Mouse (Mus musculus): ENCODE measurements around the gene Klra6.
"Not testable (repeated sequence)": the region's sequence is repeated elsewhere in the genome, so short reads cannot be mapped to it uniquely, and the experiment has no call there.

The Klra6 gene

GRCm38 (mm10) chr6:130026854-130027253 is at the start of gene Klra6:
Gene Klra6, minus strand, starts transcription at chr6:130026954.
- CTCF ChIA-PET, result no interaction called here

GRCm38 (mm10) chr6:130067171-130067570 is 40.4 kb upstream of the Klra6 start, which contains the start of gene Klra4:
Gene Klra4, minus strand, starts transcription at chr6:130067271.
- CTCF ChIA-PET, result not testable (repeated sequence)

DNA sequence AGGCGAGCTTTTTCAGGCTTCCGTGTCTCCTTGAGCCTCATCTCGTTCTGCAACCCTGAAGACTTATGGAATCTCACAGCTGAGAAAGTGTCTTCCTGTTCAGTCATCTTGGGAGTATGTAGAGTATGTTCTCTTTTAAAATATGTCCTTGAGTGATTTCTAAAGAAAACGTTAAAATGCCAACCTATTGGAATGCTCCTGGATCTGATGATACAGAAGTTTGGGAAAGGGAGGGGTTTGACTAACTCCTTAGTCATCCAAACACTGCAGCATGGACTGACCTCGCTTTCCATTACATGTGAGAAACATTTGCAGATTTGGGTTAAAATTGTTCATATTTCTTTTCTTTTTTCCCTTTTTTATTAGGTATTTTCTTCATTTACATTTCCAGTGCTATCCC is 38.4 kb upstream of the Klra6 start:
- CTCF ChIA-PET, result no interaction called here

DNA sequence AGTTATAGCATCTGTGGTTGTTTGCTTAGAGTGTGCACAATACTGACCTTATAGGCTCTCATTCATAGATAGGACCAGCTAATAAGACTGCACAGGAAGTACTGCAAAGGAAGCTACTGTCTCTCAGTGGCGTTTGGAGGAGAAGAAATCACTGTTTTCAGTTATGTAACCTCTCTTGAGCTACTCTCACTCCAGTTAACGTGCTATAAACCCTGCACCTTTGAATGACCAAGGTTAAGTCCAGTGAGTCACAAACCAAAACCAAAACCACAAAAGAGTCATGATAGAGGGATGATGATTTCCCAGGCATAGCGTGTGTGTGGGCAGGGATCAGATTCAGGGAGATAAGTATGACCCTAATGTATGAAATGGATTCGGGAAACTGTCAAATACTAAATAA is 8.4 kb upstream of the Klra6 start:
- CTCF ChIA-PET, result not testable (repeated sequence)

DNA sequence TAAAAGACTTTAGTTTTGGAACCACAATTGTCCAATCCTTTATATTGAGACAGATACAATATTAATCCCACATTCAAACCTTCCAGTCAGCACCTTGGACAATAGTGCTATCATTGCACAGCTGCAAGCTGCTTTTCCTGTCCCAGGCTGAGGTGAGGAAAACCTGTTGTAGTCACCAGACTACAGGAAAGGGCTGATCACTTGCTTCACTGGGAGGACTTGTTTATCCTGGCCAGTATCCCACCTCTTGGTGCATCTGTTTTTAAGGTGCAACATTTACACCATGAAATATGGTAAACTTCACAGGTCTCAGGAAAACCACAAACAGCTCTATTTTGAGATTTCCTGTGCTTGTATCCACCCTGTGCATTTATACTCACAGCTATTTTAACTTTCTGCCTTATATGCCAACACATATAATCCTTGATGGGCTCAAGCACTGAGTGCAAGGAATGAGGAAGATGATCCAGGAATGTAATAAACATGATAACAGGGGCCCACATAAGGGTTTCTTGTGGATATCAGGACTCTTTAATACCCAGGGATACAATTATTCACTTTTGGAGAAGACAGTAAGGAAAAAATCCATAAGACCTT is 4.8 kb upstream of the Klra6 start:
- CTCF ChIA-PET, result not testable (repeated sequence)
